Mouse (Mus musculus) kidney, embryonic 16.5 days (tissue): ENCODE results near the gene Ptprd. TPM values are rescaled to one million over a fixed set of nuclear protein-coding genes. Genes with fewer than 3 reads are reported as not detected.

Source experiments
- ATAC-seq: fragments of 200-750 bp; cut with Nextera tagmentation; 2 replicates; pipeline ENCODE4 v1.8.0; 2017; ENCODE audit warnings: moderate TSS enrichment; ENCODE audit not compliant: low FRiP score, low TSS enrichment
- H3K27ac ChIP-seq: fragments of 300-500 bp; sonication (generic); 2 replicates; pipeline ENCODE4 v1.5.1; 2014; ENCODE audit warnings: low read length
- H3K27me3 ChIP-seq: fragments of 300-500 bp; sonication (generic); 2 replicates; pipeline ENCODE4 v1.6.1; 2014; ENCODE audit warnings: low read length, control low read depth, mixed read lengths; ENCODE audit not compliant: insufficient read depth
- H3K36me3 ChIP-seq: fragments of 300-500 bp; sonication (generic); 2 replicates; pipeline ENCODE4 v1.6.1; 2014; ENCODE audit warnings: low read length, control low read depth, mixed read lengths; ENCODE audit not compliant: insufficient read depth
- H3K4me1 ChIP-seq: fragments of 300-500 bp; sonication (generic); 2 replicates; pipeline ENCODE4 v1.6.1; 2014; ENCODE audit warnings: low read length, control low read depth, mixed read lengths; ENCODE audit not compliant: insufficient read depth
- H3K4me2 ChIP-seq: fragments of 300-500 bp; sonication (generic); replicated peaks from 2 replicates; pipeline ENCODE4 v1.6.1; 2014; ENCODE audit warnings: low read depth, low read length
- H3K4me3 ChIP-seq: fragments of 300-500 bp; sonication (generic); 2 replicates; pipeline ENCODE4 v1.5.1; 2014; ENCODE audit warnings: mild to moderate bottlenecking, low read length
- H3K9ac ChIP-seq: fragments of 300-500 bp; sonication (generic); replicated peaks from 2 replicates; pipeline ENCODE4 v1.6.1; 2014; ENCODE audit warnings: low read length
- H3K9me3 ChIP-seq: fragments of 300-500 bp; sonication (generic); 2 replicates; pipeline ENCODE4 v1.6.1; 2016; ENCODE audit warnings: low read length, control low read depth
- WGBS: fragments of 180-500 bp; shearing (Covaris S2); extraction: QIAGEN DNeasy Blood & Tissue Kit; methylation state at CpG from one replicate; pipeline ENCODE4 v1.1.7; 2014; 5-methylcytosine and 5-hydroxymethylcytosine counted together
- polyA plus RNA-seq: library from polyadenylated mRNA; unstranded; fragments of >200 nt; fragmentation: Nextera tagmentation; extraction: Ambion mirVana; gene quantifications from 2 replicates; pipeline ENCODE4 v1.2.1, GENCODE M21; 2015

Gene Ptprd
- polyA plus RNA-seq, 1 experiment from 2014 or later, result 20.9 TPM

DNA sequence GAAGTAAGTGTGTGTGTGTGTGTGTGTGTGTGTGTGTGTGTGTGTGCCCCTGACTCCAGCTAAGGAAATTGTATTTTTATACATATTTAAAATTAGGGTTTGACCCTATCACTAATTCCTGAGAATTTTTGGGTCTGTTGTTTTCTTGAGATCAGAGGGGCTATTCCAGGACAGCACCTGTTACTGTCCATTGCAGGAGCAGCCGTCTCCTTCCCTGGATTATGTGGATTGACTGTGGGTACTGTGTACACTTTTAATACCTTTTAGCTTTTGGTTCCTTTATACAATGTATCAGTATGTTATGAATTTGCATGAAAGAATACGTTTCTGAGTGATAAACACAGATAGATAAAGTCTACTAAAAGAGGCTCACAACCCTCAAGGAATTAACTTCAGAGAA is 1670.0 kb downstream of the Ptprd start:
- H3K9me3 ChIP-seq, result no peaks in the 10 kb centered on the region
- H3K4me3 ChIP-seq, result no peak overlapping the region
- no peak overlapping the region for H3K4me2 ChIP-seq
- ATAC-seq, result no peak
- no peaks in the 10 kb centered on the region for H3K4me1 ChIP-seq
- no peak overlapping the region for H3K9ac ChIP-seq
- H3K36me3 ChIP-seq, result no peaks in the 10 kb centered on the region
- 77% methylated on average over 2 of the region's 2 CpGs for WGBS
- H3K27ac ChIP-seq, result no peak overlapping the region
- no peaks in the 10 kb centered on the region for H3K27me3 ChIP-seq

DNA sequence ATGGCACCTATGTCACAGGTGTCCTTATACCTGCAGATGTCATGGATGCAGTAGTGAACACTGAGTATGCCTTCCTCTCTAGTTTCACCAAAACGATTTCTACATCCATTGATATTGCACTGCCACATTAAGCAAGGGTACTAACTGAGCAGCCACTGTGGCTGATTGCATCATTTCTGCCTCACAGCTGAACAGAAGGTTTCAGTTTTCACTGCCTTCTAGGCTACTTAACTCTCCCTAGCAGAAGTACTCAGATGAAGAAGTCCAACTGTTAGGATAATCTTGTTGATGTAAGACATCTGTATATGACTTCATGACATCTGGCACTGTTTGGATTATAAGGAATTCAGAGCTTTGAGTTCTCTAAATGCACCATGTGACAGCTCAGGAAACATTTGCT is 1678.8 kb downstream of the Ptprd start:
- WGBS, result 34% methylated on average over 1 of the region's 1 CpGs
- no peaks in the 10 kb centered on the region for H3K4me1 ChIP-seq
- peak; percentile 74; the same call in 1 of the 2 replicates for ATAC-seq

DNA sequence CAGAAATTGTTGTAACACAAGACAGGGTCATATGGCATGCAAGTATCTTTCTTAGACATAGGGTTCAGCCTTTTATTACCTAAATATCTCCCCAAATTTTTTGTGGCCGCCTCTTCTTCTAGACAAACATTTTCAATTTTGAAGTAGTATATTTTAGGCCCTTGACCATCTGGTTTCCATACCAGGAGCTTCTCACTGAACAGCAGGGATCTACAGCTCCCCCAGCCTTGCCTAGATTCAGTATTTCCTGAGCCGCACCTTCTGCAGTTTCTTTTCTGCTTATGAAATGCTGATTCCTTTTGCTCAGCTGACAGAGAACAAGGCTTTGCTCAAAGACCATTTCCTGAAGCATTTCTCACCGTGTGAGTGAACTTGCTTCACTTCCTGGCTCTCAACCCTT is 1686.5 kb downstream of the Ptprd start:
- no peak overlapping the region for H3K9ac ChIP-seq
- no peak for ATAC-seq
- no peak overlapping the region for H3K27ac ChIP-seq
- no peaks in the 10 kb centered on the region for H3K36me3 ChIP-seq
- 69% methylated on average over 3 of the region's 3 CpGs for WGBS
- no peak overlapping the region for H3K4me2 ChIP-seq
- H3K4me1 ChIP-seq, result no peaks in the 10 kb centered on the region
- peaks cover 6% of the 10 kb centered on the region for H3K9me3 ChIP-seq
- H3K4me3 ChIP-seq, result no peak overlapping the region
- no peaks in the 10 kb centered on the region for H3K27me3 ChIP-seq

More for the DNA sequence above, 1678.8 kb downstream of the Ptprd start:
- no peak overlapping the region for H3K9ac ChIP-seq
- no peak overlapping the region for H3K27ac ChIP-seq
- H3K9me3 ChIP-seq, result peaks cover 6% of the 10 kb centered on the region
- H3K4me3 ChIP-seq, result no peak overlapping the region
- H3K27me3 ChIP-seq, result no peaks in the 10 kb centered on the region
- H3K4me2 ChIP-seq, result no peak overlapping the region
- no peaks in the 10 kb centered on the region for H3K36me3 ChIP-seq

DNA sequence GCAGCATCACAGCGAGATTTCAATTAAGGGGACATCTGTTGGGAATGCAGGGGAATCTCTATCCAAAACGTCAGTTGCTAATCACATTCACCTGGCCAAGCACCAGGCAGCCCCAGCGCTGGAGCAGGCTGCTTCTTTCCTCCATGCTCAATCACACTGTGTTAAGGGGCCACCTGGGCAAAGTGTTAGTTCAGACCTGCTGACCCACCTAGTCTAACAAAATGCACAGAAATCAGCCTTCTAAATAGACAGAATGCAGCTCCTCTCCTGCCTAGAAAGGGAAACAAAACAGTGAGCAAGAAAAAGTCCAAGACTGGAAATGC is 1708.5 kb downstream of the Ptprd start:
- H3K4me3 ChIP-seq, result no peak overlapping the region
- no peaks in the 10 kb centered on the region for H3K9me3 ChIP-seq
- H3K9ac ChIP-seq, result no peak overlapping the region
- H3K27ac ChIP-seq, result no peak overlapping the region
- H3K4me1 ChIP-seq, result no peaks in the 10 kb centered on the region
- 21% methylated on average over 3 of the region's 3 CpGs for WGBS
- no peak for ATAC-seq
- H3K4me2 ChIP-seq, result no peak overlapping the region
- no peaks in the 10 kb centered on the region for H3K27me3 ChIP-seq
- H3K36me3 ChIP-seq, result no peaks in the 10 kb centered on the region

DNA sequence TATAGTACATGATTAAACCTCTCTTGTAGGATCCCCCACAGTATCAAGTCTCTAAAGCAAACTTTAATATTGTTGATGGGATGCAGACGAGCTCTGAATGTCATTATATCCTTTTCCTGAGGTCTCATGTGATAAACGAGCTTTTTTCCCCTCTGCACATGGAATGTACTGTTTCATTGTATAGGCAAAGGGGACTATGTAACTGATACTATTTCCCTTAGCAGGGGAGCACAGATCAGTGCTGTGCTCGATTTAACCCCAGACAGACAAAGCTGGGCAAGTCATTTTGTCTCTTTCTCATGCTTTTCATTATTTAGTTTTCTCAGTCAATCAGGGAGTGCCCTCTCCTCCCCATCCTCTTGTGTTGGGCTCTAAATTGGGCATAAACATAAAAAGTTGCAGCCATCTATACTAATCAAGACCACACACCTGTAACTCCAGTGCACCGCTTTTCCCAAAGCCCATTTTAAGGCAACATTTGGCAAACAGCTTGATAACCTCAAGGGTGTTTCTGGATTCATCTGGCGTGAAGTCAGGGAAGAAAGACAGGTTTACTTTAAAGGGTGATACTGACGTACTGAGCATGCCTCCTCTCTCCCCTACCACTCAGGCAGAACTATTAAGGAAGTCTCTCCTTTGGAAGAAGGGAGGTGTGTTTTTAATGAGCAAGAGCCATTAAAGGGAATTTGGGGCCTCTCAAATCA is 1709.0 kb downstream of the Ptprd start:
- no peaks in the 10 kb centered on the region for H3K9me3 ChIP-seq
- H3K9ac ChIP-seq, result no peak overlapping the region
- no peaks in the 10 kb centered on the region for H3K36me3 ChIP-seq
- no peak overlapping the region for H3K4me2 ChIP-seq
- no peaks in the 10 kb centered on the region for H3K27me3 ChIP-seq
- H3K4me1 ChIP-seq, result no peaks in the 10 kb centered on the region
- no peak overlapping the region for H3K27ac ChIP-seq
- 35% methylated on average over 6 of the region's 6 CpGs for WGBS
- ATAC-seq, result peak; percentile 59; the same call in 1 of the 2 replicates
- H3K4me3 ChIP-seq, result no peak overlapping the region

DNA sequence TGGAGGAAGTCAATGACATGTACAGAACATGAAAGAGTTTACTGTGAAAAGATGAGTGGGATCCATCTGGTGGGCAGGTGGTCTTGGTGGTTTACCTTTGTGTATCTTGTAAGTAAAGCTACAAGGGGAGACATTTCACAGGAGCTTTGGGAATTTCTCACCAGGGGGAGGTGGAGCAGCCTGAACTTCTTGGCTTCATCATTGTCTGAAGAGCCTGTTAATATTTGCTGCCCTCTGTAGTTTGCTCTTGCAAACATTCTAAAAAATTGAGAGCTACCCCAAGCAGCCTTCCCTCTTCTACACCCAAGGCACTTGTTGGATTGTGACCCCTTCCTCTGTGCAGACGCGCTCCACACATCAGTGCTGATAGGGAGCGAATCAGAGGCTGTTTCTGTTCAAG is 1725.9 kb downstream of the Ptprd start:
- Histone ChIP-seq H3K9ac (no peak overlapping the region), H3K4me2 (no peak overlapping the region), H3K27ac (no peak overlapping the region), H3K36me3 (no peaks in the 10 kb centered on the region), H3K9me3 (no peaks in the 10 kb centered on the region), H3K4me3 (no peak overlapping the region), H3K4me1 (no peaks in the 10 kb centered on the region), H3K27me3 (no peaks in the 10 kb centered on the region)
- 84% methylated on average over 3 of the region's 3 CpGs for WGBS
- no peak for ATAC-seq

DNA sequence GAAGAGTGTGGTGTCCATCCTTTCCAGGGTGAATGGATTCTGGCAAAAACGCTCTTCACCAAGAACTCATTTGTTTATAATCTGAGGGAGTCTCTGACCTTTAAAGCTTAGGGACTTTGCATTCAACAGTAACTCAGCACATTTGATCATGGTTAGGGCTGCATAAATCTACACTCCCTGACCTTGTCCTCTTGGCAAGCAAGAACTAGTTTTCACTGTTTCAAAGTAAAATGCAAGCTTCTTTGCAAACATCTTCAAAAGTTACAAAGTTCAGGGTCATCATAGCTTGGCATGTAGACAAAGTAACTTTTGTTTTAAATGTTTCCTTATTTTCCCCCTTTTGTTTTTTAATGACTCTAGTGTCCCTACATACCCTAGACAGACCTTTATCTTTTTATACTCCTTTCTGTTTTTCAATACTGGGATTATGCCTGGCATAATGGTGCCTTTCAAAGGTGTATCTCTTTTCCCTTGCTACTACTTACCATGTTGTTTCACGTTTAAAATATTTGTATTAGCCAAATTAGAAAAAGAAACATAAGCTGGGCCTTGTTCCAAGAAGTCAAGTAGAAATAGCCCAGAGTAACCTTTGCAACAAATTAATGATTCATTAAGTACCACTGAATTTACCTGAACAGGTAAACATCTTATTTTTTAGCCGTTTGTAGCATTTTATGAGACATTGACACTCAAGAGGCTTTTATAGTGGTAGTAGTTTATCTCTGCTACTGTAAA is 1743.2 kb downstream of the Ptprd start:
- no peak for ATAC-seq
- whole genome bisulfite sequencing, result 51% methylated on average over 3 of the region's 3 CpGs
- Histone ChIP-seq H3K27ac (no peak overlapping the region), H3K36me3 (no peaks in the 10 kb centered on the region), H3K4me1 (no peaks in the 10 kb centered on the region), H3K27me3 (no peaks in the 10 kb centered on the region), H3K9me3 (no peaks in the 10 kb centered on the region), H3K9ac (no peak overlapping the region), H3K4me3 (no peak overlapping the region), H3K4me2 (no peak overlapping the region)

DNA sequence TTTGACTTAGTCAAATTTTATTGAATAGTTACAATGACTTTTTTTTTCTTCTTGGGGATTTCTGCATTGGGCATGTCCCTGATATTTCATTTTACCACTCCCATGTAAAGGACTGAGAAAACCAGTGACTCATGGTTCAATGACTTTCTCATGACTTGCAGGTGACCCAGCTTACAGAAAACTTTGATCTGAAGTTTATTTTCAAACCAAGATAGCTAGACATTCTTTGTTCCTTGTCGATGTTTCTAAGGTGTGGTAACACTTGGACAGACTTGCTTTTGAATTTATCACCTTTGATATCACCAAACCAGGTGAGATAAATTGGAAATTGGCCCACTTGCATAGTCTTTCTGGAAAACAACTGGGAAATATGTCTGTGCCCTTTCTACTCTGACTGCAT is 1747.1 kb downstream of the Ptprd start:
- Histone ChIP-seq H3K36me3 (no peaks in the 10 kb centered on the region), H3K9ac (no peak overlapping the region), H3K4me2 (no peak overlapping the region), H3K27ac (no peak overlapping the region), H3K4me1 (no peaks in the 10 kb centered on the region), H3K4me3 (no peak overlapping the region), H3K27me3 (no peaks in the 10 kb centered on the region), H3K9me3 (no peaks in the 10 kb centered on the region)
- 60% methylated on average over 1 of the region's 1 CpGs for WGBS
- no peak for ATAC-seq

DNA sequence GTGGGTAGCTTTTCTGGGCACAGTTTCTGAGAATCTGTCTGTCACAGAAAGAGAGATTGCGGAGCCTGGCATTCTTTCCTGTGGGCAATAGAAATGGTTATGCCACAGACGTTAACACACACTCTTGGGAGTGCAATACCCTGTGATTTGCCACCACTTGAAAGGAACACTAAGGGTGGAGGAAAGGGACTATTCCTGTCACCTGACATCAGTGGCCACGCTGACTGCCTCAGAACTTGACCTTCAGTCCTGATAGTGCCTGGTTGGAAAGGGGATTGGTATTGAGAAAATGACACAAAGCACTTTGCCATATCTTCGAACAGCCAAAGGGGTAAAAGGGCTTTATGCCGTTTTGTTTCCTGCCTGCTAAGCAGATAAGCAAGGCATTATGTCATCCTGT is 1750.4 kb downstream of the Ptprd start:
- Histone ChIP-seq H3K4me3 (no peak overlapping the region), H3K36me3 (no peaks in the 10 kb centered on the region), H3K4me1 (no peaks in the 10 kb centered on the region), H3K4me2 (no peak overlapping the region), H3K27me3 (no peaks in the 10 kb centered on the region), H3K9me3 (no peaks in the 10 kb centered on the region), H3K9ac (no peak overlapping the region), H3K27ac (no peak overlapping the region)
- ATAC-seq, result no peak
- whole genome bisulfite sequencing, result 62% methylated on average over 5 of the region's 5 CpGs

DNA sequence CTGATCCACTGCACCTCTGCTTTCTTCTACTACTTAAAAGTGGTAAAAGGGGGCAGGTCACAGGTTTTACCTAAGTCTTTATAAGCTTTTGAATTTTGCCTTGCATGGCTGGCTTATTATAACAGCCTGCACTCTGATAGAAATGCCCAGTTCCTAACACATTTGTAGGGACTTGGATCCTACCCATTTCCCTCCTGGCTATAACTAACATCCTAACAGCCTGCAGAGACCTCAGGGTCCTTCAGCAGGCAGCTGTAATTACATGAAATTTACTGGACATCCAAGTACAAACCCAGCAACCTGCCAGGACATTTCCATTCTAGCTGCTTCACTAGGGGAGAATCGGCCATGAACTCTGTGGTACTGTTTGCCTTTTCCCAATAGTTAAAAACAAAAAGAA is 1751.2 kb downstream of the Ptprd start:
- Histone ChIP-seq H3K9me3 (no peaks in the 10 kb centered on the region), H3K27ac (no peak overlapping the region), H3K27me3 (no peaks in the 10 kb centered on the region), H3K36me3 (no peaks in the 10 kb centered on the region), H3K9ac (no peak overlapping the region), H3K4me2 (no peak overlapping the region), H3K4me3 (no peak overlapping the region), H3K4me1 (no peaks in the 10 kb centered on the region)
- 60% methylated on average over 1 of the region's 1 CpGs for WGBS
- ATAC-seq, result no peak
